Mouse (Mus musculus): ENCODE measurements around the gene Dhtkd1.

DNA sequence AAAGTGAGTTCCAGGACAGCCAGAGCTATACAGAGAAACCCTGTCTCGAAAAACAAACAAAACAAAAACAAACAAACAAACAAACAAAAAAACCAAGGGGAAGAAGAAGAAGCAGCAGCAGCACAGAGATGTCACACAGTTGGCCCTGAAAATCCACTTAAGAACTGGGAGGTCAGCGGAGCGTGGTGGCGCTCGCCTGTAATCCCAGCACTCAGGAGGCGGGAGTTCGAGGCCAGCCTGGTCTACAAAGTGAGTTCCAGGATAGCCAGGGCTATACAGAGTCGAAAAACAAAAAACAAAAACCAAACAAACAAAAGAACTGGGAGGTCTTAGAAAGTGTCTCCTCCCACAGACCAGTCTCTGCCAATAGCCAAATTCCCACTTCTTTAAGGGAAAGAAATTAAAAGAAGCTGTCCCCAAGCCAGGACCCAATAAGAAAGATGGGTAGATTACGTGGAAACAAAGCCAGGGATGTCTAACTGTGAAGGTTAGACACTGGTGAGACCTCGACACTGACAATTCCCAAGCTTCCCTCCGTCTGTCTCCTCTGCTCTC lies 654 bp downstream of the Dhtkd1 start:
- TF ChIP-seq CTCF (IDR thresholded peaks at IDR 0.05) (no peak), EP300 (IDR thresholded peaks at IDR 0.05) (no peak)

Data from lung, postnatal 0 days (tissue).